ENCODE assay signal across 8 mouse cellular contexts in genomic region chr17:66451143-66451542, GRCm38 (mm10). TPM values are rescaled to one million over a fixed set of nuclear protein-coding genes. Genes with fewer than 3 reads are reported as not detected.
A peak's percentile ranks its signal among the peaks of the same experiment; 100 is the strongest.
DNase-seq lines count a peak whose midpoint lies in the region; ATAC-seq and TF ChIP-seq lines count a peak whose summit lies in the region.

No protein-coding gene starts in this region.

- no peaks in the 10 kb centered on the region for H3K36me3 ChIP-seq in forebrain, embryonic 11.5 days (ENCODE audit: control insufficient read depth, insufficient read depth, low read length)
- H3K36me3 ChIP-seq in heart, embryonic 15.5 days: no peaks in the 10 kb centered on the region
- H3K36me3 ChIP-seq in kidney, postnatal 0 days (ENCODE audit: insufficient read depth, low read length): no peaks in the 10 kb centered on the region
- H3K36me3 ChIP-seq in liver, embryonic 11.5 days (ENCODE audit: control insufficient read depth, insufficient read depth, low read length): no peaks in the 10 kb centered on the region
- no peaks in the 10 kb centered on the region for H3K36me3 ChIP-seq in neural tube, embryonic 12.5 days

- H3K9ac ChIP-seq in forebrain, embryonic 11.5 days (ENCODE audit: low read length): no peak overlapping the region
- H3K9ac ChIP-seq in heart, embryonic 15.5 days: no peak overlapping the region
- no peak overlapping the region for H3K9ac ChIP-seq in kidney, postnatal 0 days (ENCODE audit: low read depth, low read length)
- no peak overlapping the region for H3K9ac ChIP-seq in liver, embryonic 11.5 days (ENCODE audit: low read depth, low read length)
- H3K9ac ChIP-seq in neural tube, embryonic 12.5 days: no peak overlapping the region

- WGBS in forebrain, embryonic 11.5 days: 1% methylated on average over 11 of the region's 11 CpGs
- 2% methylated on average over 11 of the region's 11 CpGs for WGBS in heart, embryonic 15.5 days
- WGBS in kidney, postnatal 0 days: 2% methylated on average over 11 of the region's 11 CpGs
- WGBS in liver, embryonic 11.5 days: 2% methylated on average over 11 of the region's 11 CpGs
- WGBS in neural tube, embryonic 12.5 days: 2% methylated on average over 11 of the region's 11 CpGs

- peaks cover 6% of the 10 kb centered on the region; the same call in 1 of the 2 replicates for H3K27me3 ChIP-seq in forebrain, embryonic 11.5 days (ENCODE audit: control insufficient read depth, insufficient read depth, low read length)
- peaks cover 52% of the 10 kb centered on the region for H3K27me3 ChIP-seq in heart, embryonic 15.5 days
- no peaks in the 10 kb centered on the region for H3K27me3 ChIP-seq in kidney, postnatal 0 days (ENCODE audit: insufficient read depth, low read length)
- H3K27me3 ChIP-seq in liver, embryonic 11.5 days (replicated peaks; ENCODE audit: control insufficient read depth, insufficient read depth, low read length): peaks cover 59% of the 10 kb centered on the region
- H3K27me3 ChIP-seq in neural tube, embryonic 12.5 days (replicated peaks): no peaks in the 10 kb centered on the region

- no peak for TF ChIP-seq POLR2A in brain, embryonic 14.5 days (IDR thresholded peaks at IDR 0.05; ENCODE audit: borderline replicate concordance, extremely low read depth, insufficient read depth, insufficient read length, poor library complexity, severe bottlenecking)

- no peak overlapping the region for H3K27ac ChIP-seq in forebrain, embryonic 11.5 days (ENCODE audit: low read depth, low read length)
- no peak overlapping the region for H3K27ac ChIP-seq in heart, embryonic 15.5 days
- H3K27ac ChIP-seq in kidney, postnatal 0 days: no peak overlapping the region
- H3K27ac ChIP-seq in liver, embryonic 11.5 days (ENCODE audit: low read depth, low read length): no peak overlapping the region
- H3K27ac ChIP-seq in neural tube, embryonic 12.5 days: no peak overlapping the region

- ATAC-seq in forebrain, embryonic 11.5 days (replicated peaks; ENCODE audit: low FRiP score): no peak
- no peak for ATAC-seq in heart, embryonic 15.5 days (replicated peaks; ENCODE audit: insufficient number of reproducible peaks, insufficient read depth, low FRiP score, low read depth)
- ATAC-seq in kidney, postnatal 0 days (replicated peaks; ENCODE audit: low FRiP score, low read depth): peak; percentile 37; the same call in 1 of the 2 replicates
- ATAC-seq in liver, embryonic 11.5 days (replicated peaks; ENCODE audit: low FRiP score): no peak
- no peak for ATAC-seq in neural tube, embryonic 12.5 days (ENCODE audit: low FRiP score, low read depth)

- peak; percentile 95 for TF ChIP-seq CTCF in brain, embryonic 14.5 days (IDR thresholded peaks at IDR 0.05; ENCODE audit: borderline replicate concordance, extremely low read depth, insufficient read depth, insufficient read length)
- peak; percentile 91 for TF ChIP-seq CTCF in kidney, postnatal 0 days (IDR thresholded peaks at IDR 0.05; ENCODE audit: low read depth)

- no peak overlapping the region for H3K4me3 ChIP-seq in forebrain, embryonic 11.5 days (ENCODE audit: low read depth, low read length)
- 0 out of 2 replicates have a peak overlapping the region, but pooled peaks have one; percentile 85 for H3K4me3 ChIP-seq in heart, embryonic 15.5 days
- H3K4me3 ChIP-seq in kidney, postnatal 0 days (replicated peaks; ENCODE audit: low read depth, low read length): no peak overlapping the region
- H3K4me3 ChIP-seq in liver, embryonic 11.5 days (ENCODE audit: low read depth, low read length): no peak overlapping the region
- no peak overlapping the region for H3K4me3 ChIP-seq in neural tube, embryonic 12.5 days

- H3K9me3 ChIP-seq in forebrain, embryonic 11.5 days (ENCODE audit: control insufficient read depth, low read length): no peaks in the 10 kb centered on the region
- H3K9me3 ChIP-seq in heart, embryonic 15.5 days (replicated peaks): no peaks in the 10 kb centered on the region
- H3K9me3 ChIP-seq in kidney, postnatal 0 days (replicated peaks; ENCODE audit: low read length): no peaks in the 10 kb centered on the region
- H3K9me3 ChIP-seq in liver, embryonic 11.5 days (ENCODE audit: control insufficient read depth, low read length): no peaks in the 10 kb centered on the region
- no peaks in the 10 kb centered on the region for H3K9me3 ChIP-seq in neural tube, embryonic 12.5 days

- H3K4me1 ChIP-seq in forebrain, embryonic 11.5 days (replicated peaks; ENCODE audit: control insufficient read depth, insufficient read depth, low read length): peaks cover 18% of the 10 kb centered on the region
- H3K4me1 ChIP-seq in heart, embryonic 15.5 days (replicated peaks): peaks cover 27% of the 10 kb centered on the region
- peaks cover 9% of the 10 kb centered on the region for H3K4me1 ChIP-seq in kidney, postnatal 0 days (replicated peaks; ENCODE audit: insufficient read depth, low read length)
- H3K4me1 ChIP-seq in liver, embryonic 11.5 days (replicated peaks; ENCODE audit: control insufficient read depth, insufficient read depth, low read length): no peaks in the 10 kb centered on the region; the same call in 1 of the 2 replicates
- H3K4me1 ChIP-seq in neural tube, embryonic 12.5 days: peaks cover 32% of the 10 kb centered on the region

- no peak overlapping the region for H3K4me2 ChIP-seq in forebrain, embryonic 11.5 days (ENCODE audit: low read depth, low read length, severe bottlenecking)
- peak overlapping the region; percentile 100 for H3K4me2 ChIP-seq in heart, embryonic 15.5 days
- H3K4me2 ChIP-seq in kidney, postnatal 0 days (ENCODE audit: low read length): peak overlapping the region; percentile 100
- no peak overlapping the region for H3K4me2 ChIP-seq in liver, embryonic 11.5 days
- H3K4me2 ChIP-seq in neural tube, embryonic 12.5 days (replicated peaks): peak overlapping the region; percentile 93

- peak; percentile 77 for DNase-seq in CD4-positive, CD25-positive, alpha-beta regulatory T cell, adult 2 months (ENCODE audit: low read depth, low spot score)
- DNase-seq in brain, embryonic 14.5 days (ENCODE audit: low read depth): peak; percentile 95
- peak; percentile 95 for DNase-seq in forebrain, embryonic 11.5 days (ENCODE audit: low spot score)
- DNase-seq in kidney, postnatal 0 days (ENCODE audit: low spot score): peak; percentile 92
- DNase-seq in liver, embryonic 11.5 days (ENCODE audit: low spot score): peak; percentile 67
- peak; percentile 95 for DNase-seq in testis, postnatal 10 days (ENCODE audit: low spot score)

RNA-seq across cellular contexts. Expression of gene Mtcl1, which starts 1.6 kb away (rescaled TPM):
- 18.8 and 34.8 TPM in 2 replicates for polyA plus RNA-seq in brain, embryonic 14.5 days (2012; rRNA removed)
- 40.0 and 47.3 TPM in 2 replicates for polyA plus RNA-seq in forebrain, embryonic 11.5 days (2014; fragmentation: Nextera tagmentation; extraction: Ambion mirVana)
- polyA plus RNA-seq in heart, embryonic 15.5 days (2015; fragmentation: Nextera tagmentation; extraction: Ambion mirVana): 0.83 and 2.7 TPM in 2 replicates
- 3.5 and 3.6 TPM in 2 replicates for polyA plus RNA-seq in kidney, postnatal 0 days (2015; fragmentation: Nextera tagmentation; extraction: Ambion mirVana)
- polyA plus RNA-seq in liver, embryonic 11.5 days (2014; fragmentation: Nextera tagmentation; extraction: Ambion mirVana): 0.96 and 1.7 TPM in 2 replicates
- polyA plus RNA-seq in neural tube, embryonic 12.5 days (2016; fragmentation: Nextera tagmentation; extraction: Ambion mirVana): 35.0 and 38.6 TPM in 2 replicates

Comparison
In these comparisons a context has a peak if more than half of its experiments do, and no peak if none do; other contexts are left out.
1. H3K4me2 ChIP-seq: peak in heart, embryonic 15.5 days (single experiment), kidney, postnatal 0 days (single experiment) and neural tube, embryonic 12.5 days (single experiment); none in forebrain, embryonic 11.5 days (single experiment) and liver, embryonic 11.5 days (single experiment).
2. Peak in every context shown above with its lines, with median percentiles within 50 percentile points of each other: DNase-seq.